32 mouse cellular contexts compared by ENCODE assay signal in the genomic region with DNA sequence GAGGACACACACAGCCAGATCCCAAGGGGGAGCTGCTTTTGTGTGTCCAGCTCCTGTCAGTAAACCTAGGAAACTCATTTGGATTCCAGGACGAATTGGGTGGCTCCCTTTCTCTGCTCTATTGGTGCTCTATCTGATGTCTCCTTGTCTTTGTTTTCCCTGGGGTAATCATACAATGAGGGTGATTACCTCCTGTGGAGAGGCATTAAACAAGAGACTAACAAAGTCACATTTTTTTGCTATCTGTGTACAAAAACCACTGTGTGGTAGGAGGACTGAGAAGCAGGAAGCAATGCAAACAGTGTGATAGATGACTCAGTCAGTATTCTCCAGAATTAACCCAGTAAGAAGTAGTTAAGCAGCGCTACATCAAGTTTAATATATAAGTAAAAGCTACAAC. TPM values are rescaled to one million over a fixed set of nuclear protein-coding genes. Genes with fewer than 3 reads are reported as not detected.
DNase-seq lines count a peak whose midpoint lies in the region; TF ChIP-seq lines count a peak whose summit lies in the region.
"Had no signal": no experiment of that assay in that cellular context is flagged by ENCODE, and none has a peak within 500 bp of the region (broad histone marks: within the 10 kb centered on the region; RNA-seq: fewer than 3 reads in every experiment).

No protein-coding gene starts in this region.

- no peak overlapping the region for H3K27ac ChIP-seq in ES-E14 (ENCODE audit: insufficient read depth, low read depth, low read length, poor library complexity, severe bottlenecking)
- H3K27ac ChIP-seq in kidney, adult 2 months (ENCODE audit: insufficient read depth, low read depth, low read length) = no peak overlapping the region
- H3K27ac ChIP-seq: embryonic facial prominence, embryonic 10.5 days; embryonic facial prominence, embryonic 13.5 days; forebrain, embryonic 12.5 days; forebrain, embryonic 15.5 days; heart, embryonic 15.5 days; hindbrain, embryonic 10.5 days; hindbrain, embryonic 13.5 days; intestine, embryonic 15.5 days had no signal

- TF ChIP-seq POLR2A in kidney, adult 2 months (IDR thresholded peaks at IDR 0.05; ENCODE audit: low read depth, low read length) = no peak

- H3K4me1 ChIP-seq in ES-E14 (ENCODE audit: control insufficient read depth in 2 of 2, insufficient read depth in 2 of 2, low read length in 2 of 2, poor library complexity in 1 of 2) = no peaks in the 10 kb centered on the region
- no peaks in the 10 kb centered on the region for H3K4me1 ChIP-seq in kidney, adult 2 months (ENCODE audit: control insufficient read depth, insufficient read depth, low read length)
- H3K4me1 ChIP-seq: embryonic facial prominence, embryonic 10.5 days; embryonic facial prominence, embryonic 13.5 days; forebrain, embryonic 12.5 days; forebrain, embryonic 15.5 days; heart, embryonic 12.5 days; heart, embryonic 15.5 days; hindbrain, embryonic 10.5 days; hindbrain, embryonic 13.5 days; intestine, embryonic 15.5 days had no signal

- no peaks in the 10 kb centered on the region for H3K36me3 ChIP-seq in ES-E14 (ENCODE audit: control insufficient read depth, insufficient read depth, low read length, poor library complexity, severe bottlenecking)
- H3K36me3 ChIP-seq in kidney, adult 2 months (ENCODE audit: control insufficient read depth, insufficient read depth, low read length) = no peaks in the 10 kb centered on the region
- H3K36me3 ChIP-seq: embryonic facial prominence, embryonic 10.5 days; embryonic facial prominence, embryonic 13.5 days; forebrain, embryonic 12.5 days; forebrain, embryonic 15.5 days; G1E; heart, embryonic 12.5 days; heart, embryonic 15.5 days; hindbrain, embryonic 10.5 days; hindbrain, embryonic 13.5 days; intestine, embryonic 15.5 days had no signal

- DNase-seq in 416B (ENCODE audit: low read depth) = peak; percentile 5
- DNase-seq in ES-E14 (ENCODE audit: low read depth, low spot score) = peak; percentile 47
- peak; percentile 65 for DNase-seq in R1 (ENCODE audit: low read depth, low spot score)
- DNase-seq in cerebellum, postnatal 14 days = no peak
- DNase-seq in thymus, postnatal 0 days (ENCODE audit: low spot score) = no peak
- no peak for DNase-seq in kidney, adult 2 months
- DNase-seq: adrenal gland, adult 8-10 months; adrenal gland, postnatal 25 days; cerebellum, adult 18-20 months; cerebellum, adult 9-10 months; cerebellum, postnatal 25 days; embryo, embryonic 11 days; gastrocnemius, postnatal 25 days; heart, adult 18-20 months; heart, postnatal 10 days; heart, postnatal 36 days; kidney, adult 18-20 months had no signal

- WGBS in kidney, adult 2 months = 57% methylated on average over 2 of the region's 2 CpGs

- no peaks in the 10 kb centered on the region for H3K27me3 ChIP-seq in kidney, adult 2 months (replicated peaks; ENCODE audit: control insufficient read depth, insufficient read depth, low read length)
- H3K27me3 ChIP-seq: embryonic facial prominence, embryonic 13.5 days; forebrain, embryonic 12.5 days; forebrain, embryonic 15.5 days; heart, embryonic 12.5 days; heart, embryonic 15.5 days; hindbrain, embryonic 13.5 days; intestine, embryonic 15.5 days had no signal

- H3K9ac ChIP-seq in ES-E14 (ENCODE audit: insufficient read depth, low read depth, low read length, poor library complexity, severe bottlenecking) = no peak overlapping the region
- H3K9ac ChIP-seq: embryonic facial prominence, embryonic 13.5 days; forebrain, embryonic 12.5 days; forebrain, embryonic 15.5 days; heart, embryonic 12.5 days; heart, embryonic 15.5 days; hindbrain, embryonic 13.5 days; intestine, embryonic 15.5 days had no signal

- no peaks in the 10 kb centered on the region for H3K9me3 ChIP-seq in ES-E14 (ENCODE audit: control insufficient read depth, insufficient read depth, low read depth, low read length)
- H3K9me3 ChIP-seq: embryonic facial prominence, embryonic 10.5 days; embryonic facial prominence, embryonic 13.5 days; forebrain, embryonic 12.5 days; forebrain, embryonic 15.5 days; G1E; heart, embryonic 12.5 days; heart, embryonic 15.5 days; hindbrain, embryonic 10.5 days; hindbrain, embryonic 13.5 days; intestine, embryonic 15.5 days had no signal

- in situ Hi-C loops in ES-E14 (cut with MboI; ENCODE audit: low sequenced_read_pairs in 2 of 2, unreplicated experiment in 2 of 2) = no loop called here

- no peak for TF ChIP-seq CTCF in kidney, adult 2 months (conservative IDR thresholded peaks at IDR 0.05; ENCODE audit: insufficient read depth, insufficient read length, low read depth, low read length)

- H3K4me3 ChIP-seq in ES-E14 (ENCODE audit: insufficient read depth in 1 of 2, low read depth in 1 of 2, low read length in 2 of 2, poor library complexity in 1 of 2, severe bottlenecking in 1 of 2) = no peak overlapping the region
- H3K4me3 ChIP-seq in kidney, adult 2 months (ENCODE audit: insufficient read depth, low read depth, low read length) = no peak overlapping the region
- H3K4me3 ChIP-seq: embryonic facial prominence, embryonic 10.5 days; embryonic facial prominence, embryonic 13.5 days; erythroblast, embryonic 14.5 days; forebrain, embryonic 12.5 days; forebrain, embryonic 15.5 days; heart, embryonic 12.5 days; heart, embryonic 15.5 days; hindbrain, embryonic 10.5 days; hindbrain, embryonic 13.5 days; intestine, embryonic 15.5 days had no signal

TF ChIP-seq in ES-E14, 5 proteins besides CTCF, POLR2A, EP300 and RAD21:
- TF ChIP-seq ZNF384 (IDR thresholded peaks at IDR 0.05; ENCODE audit: low read depth, low read length) (0 out of 2 replicates have a peak, but pooled peaks have one; percentile 11), MAFK (IDR thresholded peaks at IDR 0.05; ENCODE audit: insufficient read depth, low read depth, low read length) (no peak), CHD2 (IDR thresholded peaks at IDR 0.05; ENCODE audit: low read depth, low read length) (no peak)

RNA-seq across cellular contexts. Expression of gene Fmr1nb, which starts 21.6 kb away (rescaled TPM):
- total RNA-seq in ES-E14 (2012; rRNA removed) = 115 and 147 TPM in 2 replicates
- not detected in 2 replicates for polyA plus RNA-seq in thymus, postnatal 0 days (2015; fragmentation: Nextera tagmentation; extraction: Ambion mirVana)
- polyA plus RNA-seq in kidney, adult 2 months (2012; rRNA removed) = 0.67 TPM in 1 of 2 replicates, not detected in the other
- total RNA-seq: adrenal gland, postnatal 25 days; G1E; gastrocnemius, adult 8-10 months; gastrocnemius, postnatal 25 days had no signal
- polyA plus RNA-seq: activated CD4-positive, CD25-positive, alpha-beta regulatory T cell, adult 4 months; cortical plate, adult 2 months; embryonic facial prominence, embryonic 10.5 days; embryonic facial prominence, embryonic 13.5 days; erythroblast, embryonic 14.5 days; forebrain, embryonic 12.5 days; G1E; hindbrain, embryonic 13.5 days; hindbrain, embryonic 16.5 days had no signal

Comparison
In these comparisons a context has a peak if more than half of its experiments do, and no peak if none do; other contexts are left out.
1. DNase-seq: peak in 416B (single experiment), ES-E14 (single experiment) and R1 (single experiment); none in cerebellum, postnatal 14 days (0 of 2), thymus, postnatal 0 days (single experiment) and kidney, adult 2 months (single experiment).